Mouse (Mus musculus): ENCODE measurements around the gene Olfr824. TPM values are rescaled to one million over a fixed set of nuclear protein-coding genes. Genes with fewer than 3 reads are reported as not detected.

Gene Olfr824
- not detected for polyA plus RNA-seq (2014; fragmentation: Illumina TruSeq; extraction: RNeasy Lipid Tissue Mini Kit (QIAGEN cat#74804); ENCODE audit: low replicate concordance)

GRCm38 (mm10) chr10:130129900-130130299 is at the start of gene Olfr824:
Gene Olfr824 (minus strand): TSS chr10:130130000.

GRCm38 (mm10) chr10:130166666-130167065 is 36.9 kb upstream of the Olfr824 start, which contains the start of gene Olfr825:
Gene Olfr825 (minus strand): TSS chr10:130166766.

GRCm38 (mm10) chr10:130115283-130115682 is 14.5 kb downstream of the Olfr824 start, which contains the start of gene Olfr823:
Gene Olfr823 (minus strand): TSS chr10:130115383.

Other genes with a start within 250 kb of the Olfr824 start
- gene Olfr815, start 224.1 kb downstream of the Olfr824 start, polyA plus RNA-seq (2014; fragmentation: Illumina TruSeq; extraction: RNeasy Lipid Tissue Mini Kit (QIAGEN cat#74804); ENCODE audit: low replicate concordance), result not detected
- gene Olfr816, start 214.4 kb downstream of the Olfr824 start, polyA plus RNA-seq (2014; fragmentation: Illumina TruSeq; extraction: RNeasy Lipid Tissue Mini Kit (QIAGEN cat#74804); ENCODE audit: low replicate concordance), result not detected
- not detected for gene Olfr818, start 180.9 kb downstream of the Olfr824 start, polyA plus RNA-seq (2014; fragmentation: Illumina TruSeq; extraction: RNeasy Lipid Tissue Mini Kit (QIAGEN cat#74804); ENCODE audit: low replicate concordance)
- gene Olfr819, start 162.7 kb downstream of the Olfr824 start, polyA plus RNA-seq (2014; fragmentation: Illumina TruSeq; extraction: RNeasy Lipid Tissue Mini Kit (QIAGEN cat#74804); ENCODE audit: low replicate concordance), result not detected
- gene Olfr247, start 153.9 kb downstream of the Olfr824 start, polyA plus RNA-seq (2014; fragmentation: Illumina TruSeq; extraction: RNeasy Lipid Tissue Mini Kit (QIAGEN cat#74804); ENCODE audit: low replicate concordance), result not detected
- gene Gm10310, start 144.9 kb downstream of the Olfr824 start, polyA plus RNA-seq (2014; fragmentation: Illumina TruSeq; extraction: RNeasy Lipid Tissue Mini Kit (QIAGEN cat#74804); ENCODE audit: low replicate concordance), result not detected
- gene Olfr820, start 117.4 kb downstream of the Olfr824 start, polyA plus RNA-seq (2014; fragmentation: Illumina TruSeq; extraction: RNeasy Lipid Tissue Mini Kit (QIAGEN cat#74804); ENCODE audit: low replicate concordance), result not detected
- not detected for gene Olfr821, start 99.7 kb downstream of the Olfr824 start, polyA plus RNA-seq (2014; fragmentation: Illumina TruSeq; extraction: RNeasy Lipid Tissue Mini Kit (QIAGEN cat#74804); ENCODE audit: low replicate concordance)
- not detected for gene Olfr822, start 58.8 kb downstream of the Olfr824 start, polyA plus RNA-seq (2014; fragmentation: Illumina TruSeq; extraction: RNeasy Lipid Tissue Mini Kit (QIAGEN cat#74804); ENCODE audit: low replicate concordance)
- gene Olfr823, start 14.6 kb downstream of the Olfr824 start, polyA plus RNA-seq (2014; fragmentation: Illumina TruSeq; extraction: RNeasy Lipid Tissue Mini Kit (QIAGEN cat#74804); ENCODE audit: low replicate concordance), result not detected
- not detected for gene Olfr825, start 36.8 kb upstream of the Olfr824 start, polyA plus RNA-seq (2014; fragmentation: Illumina TruSeq; extraction: RNeasy Lipid Tissue Mini Kit (QIAGEN cat#74804); ENCODE audit: low replicate concordance)
- gene Olfr826, start 54.2 kb upstream of the Olfr824 start, polyA plus RNA-seq (2014; fragmentation: Illumina TruSeq; extraction: RNeasy Lipid Tissue Mini Kit (QIAGEN cat#74804); ENCODE audit: low replicate concordance), result not detected
- not detected for gene Olfr827, start 84.4 kb upstream of the Olfr824 start, polyA plus RNA-seq (2014; fragmentation: Illumina TruSeq; extraction: RNeasy Lipid Tissue Mini Kit (QIAGEN cat#74804); ENCODE audit: low replicate concordance)
- not detected for gene Neurod4, start 150.2 kb upstream of the Olfr824 start, polyA plus RNA-seq (2014; fragmentation: Illumina TruSeq; extraction: RNeasy Lipid Tissue Mini Kit (QIAGEN cat#74804); ENCODE audit: low replicate concordance)
- gene Tespa1, start 192.9 kb upstream of the Olfr824 start, polyA plus RNA-seq (2014; fragmentation: Illumina TruSeq; extraction: RNeasy Lipid Tissue Mini Kit (QIAGEN cat#74804); ENCODE audit: low replicate concordance), result 2.4 TPM